Mouse (Mus musculus) liver, postnatal 0 days (tissue): ENCODE data around the gene Cckar. TPM values are rescaled to one million over a fixed set of nuclear protein-coding genes. Genes with fewer than 3 reads are reported as not detected.

Experiments
- ATAC-seq: fragments of 200-750 bp; cut with Nextera tagmentation; 2 replicates; pipeline ENCODE4 v1.8.0; 2017; ENCODE audit warnings: mild to moderate bottlenecking, moderate library complexity
- DNase-seq: peaks from one replicate; pipeline ENCODE4 v3.0.0-alpha.2; 2016
- H3K27ac ChIP-seq: fragments of 300-500 bp; sonication (generic); 2 replicates; pipeline ENCODE4 v1.5.1; 2014; ENCODE audit warnings: antibody characterized with exemption, moderate library complexity, mild to moderate bottlenecking, low read depth
- H3K27me3 ChIP-seq: fragments of 300-500 bp; sonication (generic); 2 replicates; pipeline ENCODE4 v1.6.1; 2014; ENCODE audit warnings: low read length, control low read depth, mixed read lengths; ENCODE audit not compliant: insufficient read depth
- H3K36me3 ChIP-seq: fragments of 300-500 bp; sonication (generic); replicated peaks from 2 replicates; pipeline ENCODE4 v1.6.1; 2014; ENCODE audit warnings: mild to moderate bottlenecking, control low read depth, low read length, moderate library complexity, mixed read lengths; ENCODE audit not compliant: insufficient read depth
- H3K4me1 ChIP-seq: fragments of 300-500 bp; sonication (generic); 2 replicates; pipeline ENCODE4 v1.6.1; 2014; ENCODE audit warnings: antibody characterized with exemption, mild to moderate bottlenecking, control low read depth; ENCODE audit not compliant: insufficient read depth
- H3K4me2 ChIP-seq: fragments of 300-500 bp; sonication (generic); 2 replicates; pipeline ENCODE4 v1.6.1; 2014; ENCODE audit warnings: low read depth, mild to moderate bottlenecking, low read length, moderate library complexity, mixed read lengths
- H3K4me3 ChIP-seq: fragments of 300-500 bp; sonication (generic); 2 replicates; pipeline ENCODE4 v1.5.1; 2014; ENCODE audit warnings: low read depth, low read length
- H3K9ac ChIP-seq: fragments of 300-500 bp; sonication (generic); replicated peaks from 2 replicates; pipeline ENCODE4 v1.6.1; 2014; ENCODE audit warnings: mild to moderate bottlenecking, moderate library complexity
- H3K9me3 ChIP-seq: fragments of 300-500 bp; sonication (generic); 2 replicates; pipeline ENCODE4 v1.6.1; 2016; ENCODE audit warnings: mild to moderate bottlenecking, control low read depth, low read length, mixed read lengths
- CTCF ChIP-seq: sonication (generic); IDR thresholded peaks from 2 replicates; pipeline ENCODE4 v1.5.1; 2016; ENCODE audit warnings: antibody characterized with exemption, low read depth
- EP300 ChIP-seq: IDR thresholded peaks from 2 replicates; pipeline ENCODE4 v1.6.1; 2016; ENCODE audit warnings: antibody characterized with exemption, low read depth, mild to moderate bottlenecking
- WGBS: fragments of 180-500 bp; shearing (Covaris S2); extraction: QIAGEN DNeasy Blood & Tissue Kit; methylation state at CpG from one replicate; pipeline ENCODE4 v1.1.7; 2014; ENCODE audit not compliant: insufficient replicate concordance; 5-methylcytosine and 5-hydroxymethylcytosine counted together
- polyA plus RNA-seq: library from polyadenylated mRNA; unstranded; fragments of >200 nt; fragmentation: Nextera tagmentation; extraction: Ambion mirVana; gene quantifications from 2 replicates; pipeline ENCODE4 v1.2.1, GENCODE M21; 2015

Gene Cckar
- polyA plus RNA-seq, 1 experiment from 2014 or later: 0.12 TPM

DNA sequence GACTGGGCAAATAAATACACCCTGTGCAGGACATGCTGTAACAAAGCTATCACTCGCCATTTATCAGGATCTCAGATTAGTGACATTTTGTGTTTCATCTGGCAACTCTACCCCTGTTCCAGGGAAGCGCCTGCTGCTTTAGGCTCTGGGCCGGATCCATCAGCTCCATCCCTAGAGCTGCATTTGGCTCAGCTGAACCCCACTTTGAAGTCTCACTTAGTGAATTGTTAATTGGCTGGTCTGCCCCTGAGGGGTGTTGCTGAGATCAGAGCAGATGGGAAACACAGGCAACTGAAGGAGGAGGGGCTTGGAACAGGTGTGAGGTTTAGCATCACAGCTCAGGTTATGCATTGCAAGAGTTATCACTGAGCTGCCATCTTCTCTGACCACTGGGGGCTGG lies 15.9 kb downstream of the Cckar start:
- DNase-seq (no peak), ATAC-seq (no peak)
- no peaks in the 10 kb centered on the region for H3K4me1 ChIP-seq
- no peak overlapping the region for H3K4me2 ChIP-seq
- H3K27me3 ChIP-seq: no peaks in the 10 kb centered on the region
- TF ChIP-seq CTCF (no peak), EP300 (no peak)
- no peak overlapping the region for H3K4me3 ChIP-seq
- no peak overlapping the region for H3K27ac ChIP-seq
- no peaks in the 10 kb centered on the region for H3K36me3 ChIP-seq
- H3K9me3 ChIP-seq: no peaks in the 10 kb centered on the region
- 73% methylated on average over 3 of the region's 3 CpGs for WGBS
- no peak overlapping the region for H3K9ac ChIP-seq

DNA sequence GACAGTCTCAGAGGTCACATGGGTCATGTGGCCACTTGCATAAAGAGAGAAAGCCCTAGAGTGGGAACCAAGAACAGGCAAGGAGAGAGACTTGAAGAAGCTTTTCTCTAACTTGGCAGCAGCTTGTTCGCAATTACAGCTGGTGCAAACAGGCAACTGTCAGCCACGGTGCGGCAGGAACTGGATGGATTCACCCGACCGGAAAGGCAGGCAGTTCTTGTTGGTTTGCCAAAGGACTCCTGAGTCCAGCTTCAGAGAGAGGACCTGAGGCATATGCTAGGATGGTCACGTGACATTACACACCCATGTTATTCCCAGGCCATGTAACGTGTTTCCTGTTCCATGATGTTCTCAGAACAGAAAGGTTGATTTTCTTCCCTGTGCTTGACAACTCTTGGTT lies 19.2 kb downstream of the Cckar start:
- no peak for ATAC-seq
- 79% methylated on average over 7 of the region's 7 CpGs for WGBS
- H3K4me3 ChIP-seq: no peak overlapping the region

DNA sequence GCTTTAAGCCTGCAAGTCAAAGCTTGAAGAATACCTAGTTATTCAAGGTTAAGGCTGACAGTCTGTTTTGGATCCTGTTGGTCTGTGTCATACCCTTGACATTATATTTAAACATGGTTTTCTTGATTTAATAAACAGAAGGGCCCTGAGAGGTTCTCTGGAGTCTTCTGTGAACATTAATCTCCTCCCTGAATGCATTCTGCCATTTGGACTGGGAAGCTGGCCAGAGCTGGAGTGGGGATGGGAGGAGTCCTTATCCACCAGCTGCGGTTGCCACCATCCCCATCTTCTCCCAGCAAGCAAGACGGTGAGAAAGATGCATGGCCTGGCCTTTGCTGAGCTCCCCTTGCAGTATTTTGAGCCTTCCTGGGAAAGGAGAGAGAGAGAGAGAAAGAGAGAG lies 21.1 kb downstream of the Cckar start:
- H3K9ac ChIP-seq: no peak overlapping the region
- H3K4me2 ChIP-seq: no peak overlapping the region
- ATAC-seq (no peak), DNase-seq (no peak)
- no peak overlapping the region for H3K4me3 ChIP-seq
- no peak overlapping the region for H3K27ac ChIP-seq
- no peaks in the 10 kb centered on the region for H3K9me3 ChIP-seq
- no peaks in the 10 kb centered on the region for H3K4me1 ChIP-seq
- H3K27me3 ChIP-seq: no peaks in the 10 kb centered on the region
- TF ChIP-seq EP300 (no peak), CTCF (no peak)
- 88% methylated on average over 2 of the region's 2 CpGs for WGBS
- H3K36me3 ChIP-seq: no peaks in the 10 kb centered on the region

More for the DNA sequence above, 19.2 kb downstream of the Cckar start:
- Histone ChIP-seq H3K4me2 (no peak overlapping the region), H3K9me3 (no peaks in the 10 kb centered on the region), H3K36me3 (no peaks in the 10 kb centered on the region), H3K27ac (no peak overlapping the region), H3K9ac (no peak overlapping the region), H3K27me3 (no peaks in the 10 kb centered on the region), H3K4me1 (no peaks in the 10 kb centered on the region)
- TF ChIP-seq CTCF (no peak), EP300 (no peak)
- DNase-seq: no peak

DNA sequence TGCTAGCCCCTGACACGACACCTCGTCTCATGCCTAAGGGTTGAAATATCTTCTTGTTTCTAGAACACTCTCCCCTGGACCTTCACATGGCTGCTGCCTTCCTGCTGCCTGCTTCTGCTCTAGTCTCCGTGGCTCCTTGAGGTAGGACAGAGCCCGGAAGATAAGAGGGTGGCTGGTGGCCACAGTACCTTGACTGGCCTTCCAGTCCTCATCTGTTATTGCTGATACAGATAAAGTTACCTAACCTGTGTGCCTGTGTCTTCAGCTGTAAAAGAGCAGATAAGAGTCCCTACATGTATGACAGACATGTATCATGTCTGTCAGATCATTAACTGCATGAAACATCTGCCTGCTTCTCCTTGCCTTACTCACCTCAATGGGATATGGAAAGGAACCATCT lies 21.9 kb downstream of the Cckar start:
- Histone ChIP-seq H3K4me3 (no peak overlapping the region), H3K9me3 (no peaks in the 10 kb centered on the region), H3K27ac (no peak overlapping the region), H3K9ac (no peak overlapping the region), H3K4me1 (no peaks in the 10 kb centered on the region), H3K4me2 (no peak overlapping the region), H3K36me3 (no peaks in the 10 kb centered on the region), H3K27me3 (no peaks in the 10 kb centered on the region)
- DNase-seq: no peak
- no peak for ATAC-seq
- WGBS: 44% methylated on average over 4 of the region's 4 CpGs
- TF ChIP-seq CTCF (no peak), EP300 (no peak)

DNA sequence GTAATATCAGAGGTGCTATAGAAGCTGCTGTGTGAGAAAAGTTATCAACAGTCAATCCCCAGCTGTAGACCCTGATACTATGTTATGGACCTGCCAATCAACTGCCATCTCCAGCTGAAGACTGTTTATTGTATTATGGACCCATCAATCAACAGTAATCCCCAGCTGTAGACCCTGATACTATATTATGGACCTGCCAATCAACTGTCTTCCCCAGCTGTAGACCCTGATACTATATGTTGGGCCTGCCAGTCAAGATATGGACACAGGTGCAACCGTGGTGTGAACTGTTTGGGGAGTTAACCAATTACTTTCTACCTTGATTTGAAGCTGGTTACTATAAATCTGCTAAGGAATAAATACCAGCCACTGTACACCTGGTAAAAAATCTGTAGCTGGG lies 23.1 kb downstream of the Cckar start:
- no peak for ATAC-seq

DNA sequence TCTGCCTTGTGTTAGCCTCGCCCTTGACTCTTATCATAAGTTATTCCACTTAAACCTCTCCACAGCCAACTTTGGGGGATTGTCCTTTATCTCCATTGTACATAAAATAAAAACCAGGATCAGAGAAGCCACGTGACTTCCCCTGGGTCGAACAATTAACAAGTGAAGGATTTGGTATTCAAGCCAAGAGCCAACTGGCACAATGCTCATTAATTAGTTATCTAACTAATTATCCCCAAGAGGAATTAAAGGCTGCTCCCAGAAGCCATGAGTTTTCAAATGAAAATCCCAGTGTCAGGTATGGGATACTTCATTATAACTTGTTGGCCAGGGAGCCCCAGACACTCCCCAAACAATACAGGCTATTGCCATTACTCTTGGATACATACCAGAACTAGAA lies 23.6 kb downstream of the Cckar start:
- no peak for ATAC-seq
- WGBS: 58% methylated on average over 3 of the region's 3 CpGs
- no peak for DNase-seq
- Histone ChIP-seq H3K4me3 (no peak overlapping the region), H3K9ac (no peak overlapping the region), H3K36me3 (no peaks in the 10 kb centered on the region), H3K9me3 (no peaks in the 10 kb centered on the region), H3K4me2 (no peak overlapping the region), H3K4me1 (no peaks in the 10 kb centered on the region), H3K27ac (no peak overlapping the region), H3K27me3 (no peaks in the 10 kb centered on the region)
- TF ChIP-seq EP300 (no peak), CTCF (no peak)

More for the DNA sequence above, 23.1 kb downstream of the Cckar start:
- Histone ChIP-seq H3K9me3 (no peaks in the 10 kb centered on the region), H3K9ac (no peak overlapping the region), H3K27ac (no peak overlapping the region), H3K4me1 (no peaks in the 10 kb centered on the region), H3K4me3 (no peak overlapping the region), H3K36me3 (no peaks in the 10 kb centered on the region), H3K27me3 (no peaks in the 10 kb centered on the region), H3K4me2 (no peak overlapping the region)
- 69% methylated on average over 1 of the region's 1 CpGs for WGBS
- no peak for TF ChIP-seq CTCF
- no peak for TF ChIP-seq EP300
- DNase-seq: no peak

DNA sequence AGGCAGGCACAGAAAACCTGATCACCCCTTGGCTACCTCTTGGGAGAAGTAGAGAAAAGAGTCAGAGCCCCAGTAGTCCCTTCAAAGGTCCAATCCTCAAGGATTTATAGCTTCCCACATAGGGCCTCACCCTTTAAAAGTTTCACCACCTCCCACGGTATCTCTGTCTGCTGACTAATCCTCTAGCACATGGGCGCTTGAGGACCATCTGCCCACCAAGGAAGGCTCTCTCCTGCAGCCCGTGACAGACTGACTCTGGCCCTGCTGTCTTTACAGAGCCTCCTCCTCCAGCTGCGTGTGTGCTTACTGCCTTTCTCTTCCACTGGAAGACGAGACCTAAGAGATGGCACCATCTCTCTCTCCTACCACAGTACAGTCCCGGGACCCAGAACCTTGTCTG lies 27.9 kb downstream of the Cckar start:
- Histone ChIP-seq H3K36me3 (no peaks in the 10 kb centered on the region), H3K4me1 (peaks cover 6% of the 10 kb centered on the region; the same call in 1 of the 2 replicates), H3K27ac (no peak overlapping the region), H3K27me3 (0 out of 2 replicates have a peak, but pooled peaks cover 6% of the 10 kb centered on the region), H3K4me2 (no peak overlapping the region), H3K9me3 (no peaks in the 10 kb centered on the region), H3K9ac (no peak overlapping the region), H3K4me3 (no peak overlapping the region)
- no peak for DNase-seq
- WGBS: 55% methylated on average over 6 of the region's 6 CpGs
- TF ChIP-seq EP300 (no peak), CTCF (no peak)
- no peak for ATAC-seq
